ENCODE assay signal across 9 mouse cellular contexts in genomic region chr15:67901191-67901601, GRCm38 (mm10).
DNase-seq lines count a peak whose midpoint lies in the region; ATAC-seq lines count a peak whose summit lies in the region.
"Had no signal": no experiment of that assay in that cellular context is flagged by ENCODE, and none has a peak within 500 bp of the region (broad histone marks: within the 10 kb centered on the region; RNA-seq: fewer than 3 reads in every experiment).

No protein-coding gene starts in this region.

- peak; percentile 73 for ATAC-seq in frontal cortex, adult (ENCODE audit: low TSS enrichment)
- ATAC-seq in erythroblast, adult 5-6 weeks (replicated peaks; ENCODE audit: low FRiP score, poor library complexity, severe bottlenecking), result no peak
- no peak for ATAC-seq in activated CD4-positive, CD25-positive, alpha-beta regulatory T cell, adult 4 months

- no peak for DNase-seq in frontal cortex, postnatal 25 days (ENCODE audit: low spot score in 2 of 2)
- DNase-seq in right cerebral cortex, postnatal 14 days, result peak; percentile 6
- DNase-seq in right cerebral cortex, postnatal 25 days, result no peak
- peak; percentile 21 to 36 for DNase-seq in layer of hippocampus, adult 8-10 months (ENCODE audit: low spot score in 2 of 2)
- DNase-seq in adrenal gland, postnatal 4 days (ENCODE audit: low spot score in 2 of 2), result no peak
- DNase-seq: kidney, postnatal 4 days had no signal

Comparison
In these comparisons a context has a peak if more than half of its experiments do, and no peak if none do; other contexts are left out.
1. DNase-seq: peak in right cerebral cortex, postnatal 14 days (single experiment) and layer of hippocampus, adult 8-10 months (2 of 2); none in frontal cortex, postnatal 25 days (0 of 2), right cerebral cortex, postnatal 25 days (single experiment) and adrenal gland, postnatal 4 days (0 of 2).